Mouse (Mus musculus) right cerebral cortex, postnatal 4 days (tissue): ENCODE measurements at regions not wholly inside any gene's neighbourhood (a gene's known extent, or its start where the extent isn't known, plus 50 kb on each side); places are given as distances from the start of the nearest gene placed in this dataset.

Experiments used
- DNase-seq: peaks from one replicate; pipeline ENCODE4 v3.0.0-alpha.2; 2022

GRCm38 (mm10) chr13:71481205-71481604 is 482.3 kb downstream of the Irx1 start:
- no peak for DNase-seq

GRCm38 (mm10) chr13:71461552-71461951 is 502.0 kb downstream of the Irx1 start:
- no peak for DNase-seq

GRCm38 (mm10) chr13:71460607-71461006 is 502.9 kb downstream of the Irx1 start:
- DNase-seq = no peak

GRCm38 (mm10) chr13:71460097-71460496 is 503.4 kb downstream of the Irx1 start:
- DNase-seq = no peak

- no peak for DNase-seq
Measured at GRCm38 (mm10) chr13:71459022-71459536, 504.4 kb downstream of the Irx1 start.

- DNase-seq = peak; percentile 83
Measured at GRCm38 (mm10) chr13:71458061-71458935, 505.2 kb downstream of the Irx1 start.

GRCm38 (mm10) chr13:71457550-71457949 is 506.0 kb downstream of the Irx1 start:
- DNase-seq = no peak

- no peak for DNase-seq
Measured at GRCm38 (mm10) chr13:71452258-71452657, 511.3 kb downstream of the Irx1 start.

GRCm38 (mm10) chr13:71437601-71438099 is 525.9 kb downstream of the Irx1 start:
- no peak for DNase-seq

- DNase-seq = peak; percentile 2
Measured at GRCm38 (mm10) chr13:71403654-71404560, 559.6 kb downstream of the Irx1 start.

GRCm38 (mm10) chr13:71393716-71394309 is 552.2 kb upstream of the Adamts16 start:
- no peak for DNase-seq

GRCm38 (mm10) chr13:71378641-71379040 is 537.0 kb upstream of the Adamts16 start:
- no peak for DNase-seq

GRCm38 (mm10) chr13:71375909-71376606 is 534.4 kb upstream of the Adamts16 start:
- peak; percentile 6 for DNase-seq

GRCm38 (mm10) chr13:71372701-71373685 is 531.4 kb upstream of the Adamts16 start:
- no peak for DNase-seq

GRCm38 (mm10) chr13:71369832-71370231 is 528.2 kb upstream of the Adamts16 start:
- DNase-seq = no peak

GRCm38 (mm10) chr13:71365261-71365660 is 523.6 kb upstream of the Adamts16 start:
- no peak for DNase-seq

- DNase-seq = no peak
Measured at GRCm38 (mm10) chr13:71362311-71362710, 520.7 kb upstream of the Adamts16 start.

- DNase-seq = no peak
Measured at GRCm38 (mm10) chr13:71359112-71359511, 517.5 kb upstream of the Adamts16 start.

GRCm38 (mm10) chr13:71350787-71351186 is 509.2 kb upstream of the Adamts16 start:
- DNase-seq = no peak

- no peak for DNase-seq
Measured at GRCm38 (mm10) chr13:71342921-71343320, 501.3 kb upstream of the Adamts16 start.

GRCm38 (mm10) chr13:71338700-71339099 is 497.1 kb upstream of the Adamts16 start:
- DNase-seq = no peak
